Mouse (Mus musculus) spleen, adult 2 months (tissue): ENCODE results near the gene Sucla2.

Source experiments
- CTCF ChIP-seq: fragments of 200-500 bp; IDR thresholded peaks from 2 replicates; pipeline ENCODE4 v1.5.1; 2011; ENCODE audit warnings: mild to moderate bottlenecking, inconsistent platforms; ENCODE audit not compliant: insufficient read depth, insufficient read length, insufficient replicate concordance; ENCODE audit errors: extremely low read depth
- POLR2A ChIP-seq: fragments of 200-500 bp; IDR thresholded peaks from 2 replicates; pipeline ENCODE4 v1.6.1; 2011; ENCODE audit warnings: low read depth, low read length, inconsistent platforms

DNA sequence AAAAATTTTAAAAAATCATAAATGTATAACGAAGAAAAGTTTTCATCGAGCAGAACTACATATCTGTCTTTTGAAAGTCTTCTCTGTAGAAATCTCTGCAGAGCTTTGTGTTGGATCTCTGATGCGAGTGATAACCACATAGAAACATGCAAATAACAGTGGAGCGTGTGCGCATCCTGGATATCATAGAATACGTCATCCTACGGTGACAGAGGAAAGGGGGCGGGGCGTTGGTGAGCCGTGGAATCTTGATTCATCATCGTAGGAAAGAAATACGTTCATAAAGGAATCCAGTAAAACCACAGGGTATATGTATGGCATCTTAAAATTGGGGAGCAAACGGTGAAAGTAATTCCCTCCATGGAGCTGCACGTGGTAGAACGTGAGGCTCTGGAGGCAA is 17.9 kb upstream of the Sucla2 start:
- TF ChIP-seq CTCF (no peak), POLR2A (no peak)
